Mouse (Mus musculus) forebrain, embryonic 10.5 days (tissue): ENCODE measurements at regions not wholly inside any gene's neighbourhood (a gene's known extent, or its start where the extent isn't known, plus 50 kb on each side); places are given as distances from the start of the nearest gene placed in this dataset.

Experiments used
- DNase-seq: peaks from one replicate; pipeline ENCODE4 v3.0.0-alpha.2; 2017; ENCODE audit warnings: low spot score; ENCODE audit errors: extremely low spot score
- H3K27ac ChIP-seq: fragments of 300-500 bp; sonication (generic); 2 replicates; pipeline ENCODE4 v1.5.1; 2016; ENCODE audit warnings: mild to moderate bottlenecking
- H3K27me3 ChIP-seq: fragments of 300-500 bp; sonication (generic); 2 replicates; pipeline ENCODE4 v1.6.1; 2016; ENCODE audit warnings: mild to moderate bottlenecking; ENCODE audit not compliant: poor library complexity, severe bottlenecking
- H3K36me3 ChIP-seq: fragments of 300-500 bp; sonication (generic); replicated peaks from 2 replicates; pipeline ENCODE4 v1.6.1; 2016; ENCODE audit warnings: mild to moderate bottlenecking, moderate library complexity
- H3K4me1 ChIP-seq: fragments of 300-500 bp; sonication (generic); 2 replicates; pipeline ENCODE4 v1.6.1; 2016
- H3K4me3 ChIP-seq: fragments of 300-500 bp; sonication (generic); 2 replicates; pipeline ENCODE4 v1.5.1; 2016; ENCODE audit warnings: mild to moderate bottlenecking, moderate library complexity
- H3K9me3 ChIP-seq: fragments of 300-500 bp; sonication (generic); 2 replicates; pipeline ENCODE4 v1.6.1; 2016; ENCODE audit warnings: mild to moderate bottlenecking, moderate library complexity
- WGBS: fragments of 180-500 bp; shearing (Covaris S2); methylation state at CpG from one replicate; pipeline ENCODE4 v1.1.7; 2016; 5-methylcytosine and 5-hydroxymethylcytosine counted together

GRCm38 (mm10) chr2:19714025-19714424, 56.5 kb downstream of the Otud1 start:
- Histone ChIP-seq H3K36me3 (no peaks in the 10 kb centered on the region), H3K27ac (no peak overlapping the region), H3K4me3 (no peak overlapping the region), H3K27me3 (no peaks in the 10 kb centered on the region), H3K4me1 (no peaks in the 10 kb centered on the region), H3K9me3 (no peaks in the 10 kb centered on the region)
- 85% methylated on average over 3 of the region's 3 CpGs for WGBS
- DNase-seq: no peak

- H3K4me3 ChIP-seq: peak overlapping the region; percentile 30
- no peaks in the 10 kb centered on the region for H3K9me3 ChIP-seq
- no peak overlapping the region for H3K27ac ChIP-seq
- 35% methylated on average over 11 of the region's 11 CpGs for whole genome bisulfite sequencing
- no peaks in the 10 kb centered on the region for H3K27me3 ChIP-seq
- H3K36me3 ChIP-seq: no peaks in the 10 kb centered on the region
- H3K4me1 ChIP-seq: no peaks in the 10 kb centered on the region
- DNase-seq: no peak
These were observed 58.1 kb downstream of the Otud1 start for GRCm38 (mm10) chr2:19715564-19716238.

DNA sequence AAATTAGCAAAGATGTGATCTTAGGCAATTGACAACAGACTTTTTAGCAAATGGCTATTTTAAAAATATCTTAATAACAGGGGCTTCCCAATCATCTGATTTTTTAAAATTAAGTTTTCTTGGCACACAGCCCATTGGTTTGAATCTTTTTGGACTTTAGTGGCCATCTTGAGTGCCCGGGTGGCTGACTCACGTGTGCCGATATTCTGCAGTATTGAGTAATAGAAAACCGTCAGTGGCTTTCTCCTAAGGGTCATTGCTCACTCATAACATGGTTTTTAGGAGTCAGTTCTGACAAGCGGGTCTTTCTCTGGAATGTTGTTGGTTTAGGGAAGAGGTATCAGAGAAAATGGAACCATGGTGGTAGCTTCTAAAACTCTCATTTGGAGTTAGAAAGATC, 58.8 kb downstream of the Otud1 start:
- Histone ChIP-seq H3K9me3 (no peaks in the 10 kb centered on the region), H3K4me3 (no peak overlapping the region), H3K27me3 (no peaks in the 10 kb centered on the region), H3K27ac (no peak overlapping the region), H3K36me3 (no peaks in the 10 kb centered on the region), H3K4me1 (no peaks in the 10 kb centered on the region)
- 98% methylated on average over 5 of the region's 5 CpGs for WGBS
- no peak for DNase-seq

GRCm38 (mm10) chr2:19726085-19726484, 68.5 kb downstream of the Otud1 start:
- Histone ChIP-seq H3K9me3 (no peaks in the 10 kb centered on the region), H3K27me3 (no peaks in the 10 kb centered on the region), H3K27ac (no peak overlapping the region), H3K4me3 (no peak overlapping the region), H3K36me3 (no peaks in the 10 kb centered on the region), H3K4me1 (no peaks in the 10 kb centered on the region)
- DNase-seq: no peak
- 87% methylated on average over 6 of the region's 6 CpGs for WGBS

GRCm38 (mm10) chr2:19726904-19727303, 69.4 kb downstream of the Otud1 start:
- H3K36me3 ChIP-seq: no peaks in the 10 kb centered on the region
- no peaks in the 10 kb centered on the region for H3K27me3 ChIP-seq
- no peaks in the 10 kb centered on the region for H3K9me3 ChIP-seq
- 10% methylated on average over 9 of the region's 9 CpGs for WGBS
- DNase-seq: peak; percentile 29
- H3K4me1 ChIP-seq: no peaks in the 10 kb centered on the region
- H3K27ac ChIP-seq: no peak overlapping the region
- H3K4me3 ChIP-seq: no peak overlapping the region

- Histone ChIP-seq H3K9me3 (no peaks in the 10 kb centered on the region), H3K27me3 (no peaks in the 10 kb centered on the region), H3K36me3 (no peaks in the 10 kb centered on the region), H3K27ac (no peak overlapping the region), H3K4me1 (no peaks in the 10 kb centered on the region), H3K4me3 (no peak overlapping the region)
- no peak for DNase-seq
- WGBS: 84% methylated on average over 12 of the region's 12 CpGs
These were observed 75.6 kb downstream of the Otud1 start for GRCm38 (mm10) chr2:19732922-19733859.

- H3K27ac ChIP-seq: no peak overlapping the region
These were observed 76.8 kb downstream of the Otud1 start for GRCm38 (mm10) chr2:19734164-19734870.

GRCm38 (mm10) chr2:19741508-19741907, 84.0 kb downstream of the Otud1 start:
- Histone ChIP-seq H3K36me3 (no peaks in the 10 kb centered on the region), H3K4me1 (no peaks in the 10 kb centered on the region)
- no peak for DNase-seq

More at GRCm38 (mm10) chr2:19734164-19734870, 76.8 kb downstream of the Otud1 start:
- no peaks in the 10 kb centered on the region for H3K36me3 ChIP-seq
- 93% methylated on average over 12 of the region's 12 CpGs for WGBS
- no peak for DNase-seq
- H3K9me3 ChIP-seq: no peaks in the 10 kb centered on the region
- no peak overlapping the region for H3K4me3 ChIP-seq
- H3K4me1 ChIP-seq: no peaks in the 10 kb centered on the region
- H3K27me3 ChIP-seq: no peaks in the 10 kb centered on the region

DNA sequence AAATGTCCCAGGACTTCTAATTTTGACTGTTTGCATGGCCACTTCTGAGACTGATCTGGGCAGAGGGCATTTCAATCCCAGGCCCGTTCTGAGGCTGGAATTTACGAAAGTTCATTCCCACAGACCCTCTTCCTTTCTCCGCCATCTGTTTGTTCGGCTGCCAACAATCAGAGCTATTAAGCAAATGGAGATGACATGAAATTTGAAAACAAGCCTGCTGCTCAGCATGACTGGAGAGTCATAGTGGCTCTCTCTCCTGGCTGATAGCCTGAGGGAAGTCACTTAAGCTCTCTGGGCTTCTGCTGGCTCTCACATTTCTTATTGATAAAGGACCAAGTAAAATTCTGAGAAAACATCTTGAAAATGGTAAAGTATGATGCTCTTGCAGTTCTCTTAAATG, 85.9 kb downstream of the Otud1 start:
- no peak overlapping the region for H3K4me3 ChIP-seq
- no peak overlapping the region for H3K27ac ChIP-seq
- no peak for DNase-seq
- peaks cover 3% of the 10 kb centered on the region; the same call in 1 of the 2 replicates for H3K9me3 ChIP-seq
- H3K36me3 ChIP-seq: no peaks in the 10 kb centered on the region
- WGBS: 77% methylated on average over 4 of the region's 4 CpGs
- no peaks in the 10 kb centered on the region for H3K27me3 ChIP-seq
- no peaks in the 10 kb centered on the region for H3K4me1 ChIP-seq

More at GRCm38 (mm10) chr2:19741508-19741907, 84.0 kb downstream of the Otud1 start:
- peaks cover 3% of the 10 kb centered on the region; the same call in 1 of the 2 replicates for H3K9me3 ChIP-seq
- H3K4me3 ChIP-seq: no peak overlapping the region
- H3K27ac ChIP-seq: no peak overlapping the region
- H3K27me3 ChIP-seq: no peaks in the 10 kb centered on the region

DNA sequence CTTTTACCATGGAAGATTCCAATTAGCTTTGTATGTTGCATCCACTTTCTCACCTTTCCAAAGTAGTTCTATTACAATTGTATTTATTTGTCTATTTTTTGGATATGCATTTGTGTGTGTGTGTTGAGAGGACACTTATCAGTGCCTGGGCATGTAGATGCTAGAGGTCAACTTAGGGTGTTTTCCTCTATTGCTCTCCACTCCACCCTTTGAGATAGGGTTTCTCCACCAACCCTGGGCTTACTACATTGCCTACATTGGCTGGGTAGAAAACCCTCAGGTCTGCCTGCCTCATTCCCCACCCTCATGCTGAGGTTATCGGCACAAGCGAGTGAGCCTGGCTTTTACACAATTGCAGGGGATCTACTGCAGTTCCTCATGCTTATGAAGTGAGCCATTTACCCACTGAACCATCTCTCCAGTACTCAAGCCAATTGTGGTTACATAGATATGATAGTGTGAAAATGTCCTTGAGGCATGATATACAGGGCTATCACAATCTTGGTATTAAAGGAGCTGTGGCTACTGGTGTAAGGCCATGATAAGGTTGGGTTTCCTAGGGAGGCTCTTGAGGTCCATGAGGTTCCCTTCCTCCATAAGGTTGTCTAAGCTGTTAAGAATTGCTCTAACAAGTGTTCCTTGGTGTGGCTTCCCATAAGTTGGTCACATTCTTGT, 87.6 kb downstream of the Otud1 start:
- Histone ChIP-seq H3K27ac (no peak overlapping the region), H3K36me3 (no peaks in the 10 kb centered on the region), H3K27me3 (no peaks in the 10 kb centered on the region), H3K9me3 (peaks cover 3% of the 10 kb centered on the region; the same call in 1 of the 2 replicates), H3K4me3 (no peak overlapping the region), H3K4me1 (no peaks in the 10 kb centered on the region)
- WGBS: 90% methylated on average over 2 of the region's 2 CpGs
- DNase-seq: no peak

DNA sequence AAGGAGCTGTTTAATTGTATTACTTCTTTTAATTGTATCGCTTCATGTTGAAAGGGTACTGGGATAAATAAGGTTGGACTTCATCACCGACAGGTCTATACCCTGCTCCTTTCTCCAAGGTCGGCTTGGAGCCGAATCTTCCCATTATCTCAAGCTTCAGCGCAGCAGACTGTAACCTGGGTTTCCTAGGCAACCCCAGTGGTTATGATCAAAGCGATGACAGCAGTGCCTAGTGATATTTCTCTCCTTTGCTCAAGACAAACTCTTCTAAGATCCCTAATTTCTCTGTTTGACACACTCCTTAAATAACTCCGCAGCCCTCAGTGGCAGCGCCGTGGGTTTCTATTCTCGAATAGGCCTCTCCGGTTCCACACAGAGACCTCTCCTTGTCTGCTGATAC, 95.2 kb downstream of the Otud1 start:
- no peaks in the 10 kb centered on the region for H3K27me3 ChIP-seq
- no peak overlapping the region for H3K27ac ChIP-seq
- DNase-seq: no peak
- no peaks in the 10 kb centered on the region for H3K9me3 ChIP-seq
- H3K4me1 ChIP-seq: no peaks in the 10 kb centered on the region
- H3K4me3 ChIP-seq: no peak overlapping the region
- WGBS: 90% methylated on average over 11 of the region's 11 CpGs
- H3K36me3 ChIP-seq: no peaks in the 10 kb centered on the region

GRCm38 (mm10) chr2:19753479-19753878, 95.9 kb downstream of the Otud1 start:
- H3K9me3 ChIP-seq: no peaks in the 10 kb centered on the region
- no peak overlapping the region for H3K4me3 ChIP-seq
- H3K27ac ChIP-seq: no peak overlapping the region

More at GRCm38 (mm10) chr2:19753479-19753878, 95.9 kb downstream of the Otud1 start:
- no peaks in the 10 kb centered on the region for H3K36me3 ChIP-seq
- DNase-seq: no peak
- no peaks in the 10 kb centered on the region for H3K27me3 ChIP-seq
- H3K4me1 ChIP-seq: no peaks in the 10 kb centered on the region
